Mouse (Mus musculus): ENCODE data around the gene Txk. TPM values are rescaled to one million over a fixed set of nuclear protein-coding genes. Genes with fewer than 3 reads are reported as not detected.

Txk gene
- polyA plus RNA-seq, 1 experiment from 2014 or later = not detected

- Histone ChIP-seq H3K4me1 (replicated peaks; ENCODE audit: control insufficient read depth, insufficient read depth, low read length) (no peaks in the 10 kb centered on the region), H3K27me3 (ENCODE audit: control insufficient read depth, insufficient read depth, low read length) (no peaks in the 10 kb centered on the region), H3K27ac (ENCODE audit: low read depth, low read length) (no peak overlapping the region), H3K4me2 (ENCODE audit: low read depth, low read length, severe bottlenecking) (no peak overlapping the region), H3K36me3 (ENCODE audit: control insufficient read depth, insufficient read depth, low read length) (no peaks in the 10 kb centered on the region), H3K9me3 (ENCODE audit: control insufficient read depth, low read length) (no peaks in the 10 kb centered on the region), H3K4me3 (ENCODE audit: low read depth, low read length) (no peak overlapping the region), H3K9ac (ENCODE audit: low read length) (no peak overlapping the region)
- no peak for DNase-seq (ENCODE audit: low spot score)
- no peak for ATAC-seq (replicated peaks; ENCODE audit: low FRiP score)
- 93% methylated on average over 7 of the region's 7 CpGs for WGBS
Observed at GRCm38 (mm10) chr5:72783123-72783522, 30.5 kb upstream of the Txk start.

- WGBS = 86% methylated on average over 11 of the region's 11 CpGs
- no peak for ATAC-seq (replicated peaks; ENCODE audit: low FRiP score)
Observed at GRCm38 (mm10) chr5:72781776-72782175, 29.2 kb upstream of the Txk start.

GRCm38 (mm10) chr5:72776595-72776994 is 24.0 kb upstream of the Txk start:
- ATAC-seq (replicated peaks; ENCODE audit: low FRiP score) = no peak
- Histone ChIP-seq H3K4me3 (ENCODE audit: low read depth, low read length) (no peak overlapping the region), H3K27ac (ENCODE audit: low read depth, low read length) (no peak overlapping the region), H3K9ac (ENCODE audit: low read length) (no peak overlapping the region), H3K27me3 (ENCODE audit: control insufficient read depth, insufficient read depth, low read length) (no peaks in the 10 kb centered on the region), H3K9me3 (ENCODE audit: control insufficient read depth, low read length) (no peaks in the 10 kb centered on the region), H3K36me3 (ENCODE audit: control insufficient read depth, insufficient read depth, low read length) (no peaks in the 10 kb centered on the region), H3K4me2 (ENCODE audit: low read depth, low read length, severe bottlenecking) (no peak overlapping the region), H3K4me1 (replicated peaks; ENCODE audit: control insufficient read depth, insufficient read depth, low read length) (no peaks in the 10 kb centered on the region)
- no peak for DNase-seq (ENCODE audit: low spot score)
- 78% methylated on average over 2 of the region's 2 CpGs for WGBS

More at GRCm38 (mm10) chr5:72781776-72782175, 29.2 kb upstream of the Txk start:
- Histone ChIP-seq H3K4me3 (ENCODE audit: low read depth, low read length) (no peak overlapping the region), H3K9ac (ENCODE audit: low read length) (no peak overlapping the region), H3K4me1 (replicated peaks; ENCODE audit: control insufficient read depth, insufficient read depth, low read length) (no peaks in the 10 kb centered on the region), H3K36me3 (ENCODE audit: control insufficient read depth, insufficient read depth, low read length) (no peaks in the 10 kb centered on the region), H3K4me2 (ENCODE audit: low read depth, low read length, severe bottlenecking) (no peak overlapping the region), H3K27ac (ENCODE audit: low read depth, low read length) (no peak overlapping the region), H3K27me3 (ENCODE audit: control insufficient read depth, insufficient read depth, low read length) (no peaks in the 10 kb centered on the region), H3K9me3 (ENCODE audit: control insufficient read depth, low read length) (no peaks in the 10 kb centered on the region)
- no peak for DNase-seq (ENCODE audit: low spot score)

- Histone ChIP-seq H3K4me3 (ENCODE audit: low read depth, low read length) (no peak overlapping the region), H3K36me3 (ENCODE audit: control insufficient read depth, insufficient read depth, low read length) (no peaks in the 10 kb centered on the region), H3K4me2 (ENCODE audit: low read depth, low read length, severe bottlenecking) (no peak overlapping the region), H3K9ac (ENCODE audit: low read length) (no peak overlapping the region), H3K4me1 (replicated peaks; ENCODE audit: control insufficient read depth, insufficient read depth, low read length) (no peaks in the 10 kb centered on the region), H3K9me3 (ENCODE audit: control insufficient read depth, low read length) (no peaks in the 10 kb centered on the region), H3K27me3 (ENCODE audit: control insufficient read depth, insufficient read depth, low read length) (no peaks in the 10 kb centered on the region), H3K27ac (ENCODE audit: low read depth, low read length) (no peak overlapping the region)
- 83% methylated on average over 2 of the region's 2 CpGs for whole genome bisulfite sequencing
- DNase-seq (ENCODE audit: low spot score) (no peak), ATAC-seq (replicated peaks; ENCODE audit: low FRiP score) (no peak)
Observed at GRCm38 (mm10) chr5:72776127-72776526, 23.6 kb upstream of the Txk start.

GRCm38 (mm10) chr5:72769841-72770240 is 17.3 kb upstream of the Txk start:
- DNase-seq (ENCODE audit: low spot score) (no peak), ATAC-seq (replicated peaks; ENCODE audit: low FRiP score) (no peak)
- no peaks in the 10 kb centered on the region for H3K36me3 ChIP-seq (ENCODE audit: control insufficient read depth, insufficient read depth, low read length)
- WGBS = 80% methylated on average over 6 of the region's 6 CpGs
- H3K4me1 ChIP-seq (replicated peaks; ENCODE audit: control insufficient read depth, insufficient read depth, low read length) = no peaks in the 10 kb centered on the region
- H3K9me3 ChIP-seq (ENCODE audit: control insufficient read depth, low read length) = no peaks in the 10 kb centered on the region
- no peaks in the 10 kb centered on the region for H3K27me3 ChIP-seq (ENCODE audit: control insufficient read depth, insufficient read depth, low read length)
- no peak overlapping the region for H3K27ac ChIP-seq (ENCODE audit: low read depth, low read length)
- no peak overlapping the region for H3K4me2 ChIP-seq (ENCODE audit: low read depth, low read length, severe bottlenecking)
- H3K4me3 ChIP-seq (ENCODE audit: low read depth, low read length) = no peak overlapping the region
- no peak overlapping the region for H3K9ac ChIP-seq (ENCODE audit: low read length)

GRCm38 (mm10) chr5:72763546-72763945 is 11.0 kb upstream of the Txk start:
- Histone ChIP-seq H3K27me3 (ENCODE audit: control insufficient read depth, insufficient read depth, low read length) (no peaks in the 10 kb centered on the region), H3K27ac (ENCODE audit: low read depth, low read length) (no peak overlapping the region), H3K4me1 (replicated peaks; ENCODE audit: control insufficient read depth, insufficient read depth, low read length) (no peaks in the 10 kb centered on the region), H3K9ac (ENCODE audit: low read length) (no peak overlapping the region), H3K4me3 (ENCODE audit: low read depth, low read length) (no peak overlapping the region), H3K4me2 (ENCODE audit: low read depth, low read length, severe bottlenecking) (no peak overlapping the region), H3K9me3 (ENCODE audit: control insufficient read depth, low read length) (no peaks in the 10 kb centered on the region), H3K36me3 (ENCODE audit: control insufficient read depth, insufficient read depth, low read length) (no peaks in the 10 kb centered on the region)
- no peak for DNase-seq (ENCODE audit: low spot score)
- no peak for ATAC-seq (replicated peaks; ENCODE audit: low FRiP score)
- WGBS = 92% methylated on average over 5 of the region's 5 CpGs

- no peak for DNase-seq (ENCODE audit: low spot score)
- Histone ChIP-seq H3K9ac (ENCODE audit: low read length) (no peak overlapping the region), H3K4me2 (ENCODE audit: low read depth, low read length, severe bottlenecking) (no peak overlapping the region), H3K27me3 (ENCODE audit: control insufficient read depth, insufficient read depth, low read length) (no peaks in the 10 kb centered on the region), H3K4me3 (ENCODE audit: low read depth, low read length) (no peak overlapping the region), H3K27ac (ENCODE audit: low read depth, low read length) (no peak overlapping the region), H3K36me3 (ENCODE audit: control insufficient read depth, insufficient read depth, low read length) (no peaks in the 10 kb centered on the region), H3K9me3 (ENCODE audit: control insufficient read depth, low read length) (no peaks in the 10 kb centered on the region), H3K4me1 (replicated peaks; ENCODE audit: control insufficient read depth, insufficient read depth, low read length) (no peaks in the 10 kb centered on the region)
- ATAC-seq (replicated peaks; ENCODE audit: low FRiP score) = no peak
- 77% methylated on average over 3 of the region's 3 CpGs for WGBS
Observed at GRCm38 (mm10) chr5:72763025-72763424, 10.4 kb upstream of the Txk start.

GRCm38 (mm10) chr5:72761758-72762157 is 9.2 kb upstream of the Txk start:
- WGBS = 58% methylated on average over 5 of the region's 5 CpGs
- Histone ChIP-seq H3K9ac (ENCODE audit: low read length) (no peak overlapping the region), H3K36me3 (ENCODE audit: control insufficient read depth, insufficient read depth, low read length) (no peaks in the 10 kb centered on the region), H3K4me3 (ENCODE audit: low read depth, low read length) (no peak overlapping the region), H3K4me1 (replicated peaks; ENCODE audit: control insufficient read depth, insufficient read depth, low read length) (no peaks in the 10 kb centered on the region), H3K27ac (ENCODE audit: low read depth, low read length) (no peak overlapping the region), H3K4me2 (ENCODE audit: low read depth, low read length, severe bottlenecking) (no peak overlapping the region), H3K27me3 (ENCODE audit: control insufficient read depth, insufficient read depth, low read length) (no peaks in the 10 kb centered on the region), H3K9me3 (ENCODE audit: control insufficient read depth, low read length) (no peaks in the 10 kb centered on the region)
- ATAC-seq (replicated peaks; ENCODE audit: low FRiP score) (no peak), DNase-seq (ENCODE audit: low spot score) (no peak)

GRCm38 (mm10) chr5:72761237-72761636 is 8.7 kb upstream of the Txk start:
- H3K27me3 ChIP-seq (ENCODE audit: control insufficient read depth, insufficient read depth, low read length) = no peaks in the 10 kb centered on the region
- no peaks in the 10 kb centered on the region for H3K36me3 ChIP-seq (ENCODE audit: control insufficient read depth, insufficient read depth, low read length)
- no peaks in the 10 kb centered on the region for H3K4me1 ChIP-seq (replicated peaks; ENCODE audit: control insufficient read depth, insufficient read depth, low read length)
- DNase-seq (ENCODE audit: low spot score) (no peak), ATAC-seq (replicated peaks; ENCODE audit: low FRiP score) (no peak)
- H3K4me2 ChIP-seq (ENCODE audit: low read depth, low read length, severe bottlenecking) = no peak overlapping the region
- 87% methylated on average over 5 of the region's 5 CpGs for whole genome bisulfite sequencing
- no peaks in the 10 kb centered on the region for H3K9me3 ChIP-seq (ENCODE audit: control insufficient read depth, low read length)
- no peak overlapping the region for H3K4me3 ChIP-seq (ENCODE audit: low read depth, low read length)
- no peak overlapping the region for H3K9ac ChIP-seq (ENCODE audit: low read length)
- no peak overlapping the region for H3K27ac ChIP-seq (ENCODE audit: low read depth, low read length)
